In the genomic region with DNA sequence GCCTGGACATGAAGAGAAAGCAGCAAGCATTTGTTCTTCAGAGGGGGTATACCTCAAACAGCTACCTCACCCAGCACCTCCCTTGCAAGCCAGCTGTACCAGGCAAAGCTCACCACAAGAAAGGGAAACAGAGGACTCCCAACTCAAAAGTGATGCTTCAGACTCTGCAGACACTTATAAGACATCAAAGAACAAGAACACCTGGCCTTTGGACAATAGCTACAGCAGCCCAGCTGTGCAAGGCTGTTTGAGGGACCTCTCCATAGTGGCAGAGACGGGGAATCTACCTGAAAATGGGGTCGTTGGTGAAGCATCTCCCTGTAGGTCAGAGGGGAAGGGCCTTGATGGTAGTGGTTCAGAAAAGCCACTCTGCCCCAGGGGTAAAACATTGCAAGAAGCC, we compare ENCODE assay signal across 21 mouse cellular contexts. TPM values are rescaled to one million over a fixed set of nuclear protein-coding genes. Genes with fewer than 3 reads are reported as not detected.
"Had no signal": no experiment of that assay in that cellular context is flagged by ENCODE, and none has a peak within 500 bp of the region (broad histone marks: within the 10 kb centered on the region; RNA-seq: fewer than 3 reads in every experiment).

No protein-coding gene starts in this region.

- H3K9me3 ChIP-seq: intestine, embryonic 15.5 days; liver, embryonic 13.5 days; midbrain, embryonic 12.5 days; midbrain, embryonic 15.5 days; neural tube, embryonic 12.5 days; neural tube, embryonic 15.5 days had no signal

- H3K4me3 ChIP-seq: intestine, embryonic 15.5 days; layer of hippocampus, adult 2 months; liver, embryonic 13.5 days; midbrain, embryonic 12.5 days; midbrain, embryonic 15.5 days; neural tube, embryonic 12.5 days; neural tube, embryonic 15.5 days had no signal

- H3K4me1 ChIP-seq: intestine, embryonic 15.5 days; liver, embryonic 13.5 days; midbrain, embryonic 12.5 days; midbrain, embryonic 15.5 days; neural tube, embryonic 12.5 days; neural tube, embryonic 15.5 days had no signal

- H3K27ac ChIP-seq: intestine, embryonic 15.5 days; kidney, postnatal 0 days; layer of hippocampus, adult 2 months; liver, embryonic 13.5 days; midbrain, embryonic 12.5 days; midbrain, embryonic 15.5 days; neural tube, embryonic 12.5 days; neural tube, embryonic 15.5 days; stomach, postnatal 0 days had no signal

- DNase-seq: kidney, adult 18-20 months; kidney, postnatal 25 days; layer of hippocampus, adult 9-11 months; liver, embryonic 13.5 days; lung, adult 2 months; lung, postnatal 14 days; lung, postnatal 4 days; right cerebral cortex, adult 18-20 months; right cerebral cortex, postnatal 14 days; right cerebral cortex, postnatal 4 days had no signal

- ATAC-seq: intestine, embryonic 15.5 days; midbrain, embryonic 15.5 days had no signal

- H3K36me3 ChIP-seq: intestine, embryonic 15.5 days had no signal

- H3K27me3 ChIP-seq: intestine, embryonic 15.5 days; liver, embryonic 13.5 days; midbrain, embryonic 12.5 days; midbrain, embryonic 15.5 days; neural tube, embryonic 12.5 days; neural tube, embryonic 15.5 days had no signal

- H3K4me2 ChIP-seq: intestine, embryonic 15.5 days; liver, embryonic 13.5 days; midbrain, embryonic 12.5 days; midbrain, embryonic 15.5 days; neural tube, embryonic 12.5 days; neural tube, embryonic 15.5 days had no signal

- H3K9ac ChIP-seq: intestine, embryonic 15.5 days; liver, embryonic 13.5 days; midbrain, embryonic 12.5 days; midbrain, embryonic 15.5 days; neural tube, embryonic 12.5 days; neural tube, embryonic 15.5 days had no signal

RNA-seq across cellular contexts. Expression of a gene that starts 12.2 kb away (rescaled TPM):
- polyA plus RNA-seq: kidney, embryonic 14.5 days; kidney, postnatal 0 days; liver, adult 2 months; urinary bladder, adult 2 months had no signal
